Comparison of ENCODE assay signal across 15 mouse cellular contexts in the genomic region with DNA sequence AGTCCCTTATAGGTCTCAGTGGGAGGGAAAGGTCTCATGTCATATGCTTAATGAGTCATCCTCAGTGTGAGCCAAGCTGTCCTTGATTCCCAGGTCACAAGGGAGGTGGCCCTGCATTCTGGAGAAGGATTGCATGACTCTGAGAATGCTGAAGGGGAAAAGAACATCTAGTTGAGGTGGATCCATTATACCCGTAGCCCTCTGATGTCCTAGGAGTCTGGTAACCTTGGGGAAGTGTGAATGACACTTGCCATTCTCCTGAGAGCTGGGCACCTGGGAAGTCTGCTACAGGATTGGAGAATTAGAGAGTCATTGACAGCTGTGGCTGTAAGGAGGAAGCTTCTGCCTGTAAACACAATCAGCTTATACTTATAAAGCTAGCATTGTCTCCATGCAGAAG. TPM values are rescaled to one million over a fixed set of nuclear protein-coding genes. Genes with fewer than 3 reads are reported as not detected.
A peak's percentile ranks its signal among the peaks of the same experiment; 100 is the strongest.
DNase-seq lines count a peak whose midpoint lies in the region; ATAC-seq lines count a peak whose summit lies in the region.
"Not testable (repeated sequence)": the region's sequence is repeated elsewhere in the genome, so short reads cannot be mapped to it uniquely, and the experiment has no call there.
"Had no signal": no experiment of that assay in that cellular context is flagged by ENCODE, and none has a peak within 500 bp of the region (broad histone marks: within the 10 kb centered on the region; RNA-seq: fewer than 3 reads in every experiment).

No protein-coding gene starts in this region.

- H3K36me3 ChIP-seq in forebrain, embryonic 11.5 days (ENCODE audit: control insufficient read depth, insufficient read depth, low read length); heart, embryonic 14.5 days (ENCODE audit: control insufficient read depth, insufficient read depth, low read length); hindbrain, embryonic 14.5 days (replicated peaks; ENCODE audit: control insufficient read depth, insufficient read depth); limb, embryonic 13.5 days: not testable (repeated sequence)

- ATAC-seq in forebrain, embryonic 11.5 days (replicated peaks; ENCODE audit: low FRiP score) = not testable (repeated sequence)
- ATAC-seq in heart, embryonic 14.5 days (ENCODE audit: insufficient number of reproducible peaks, insufficient read depth, low FRiP score, low read depth) = 0 out of 2 replicates have a peak, but pooled peaks have one; percentile 25
- peak; percentile 29 for ATAC-seq in hindbrain, embryonic 14.5 days (ENCODE audit: low FRiP score)
- ATAC-seq in limb, embryonic 13.5 days (ENCODE audit: low FRiP score, low read depth) = peak; percentile 24; the same call in 1 of the 2 replicates
- ATAC-seq in megakaryocyte, adult 5-6 weeks (ENCODE audit: poor library complexity, severe bottlenecking) = peak; percentile 19
- ATAC-seq in monocyte, adult 5-6 weeks (replicated peaks; ENCODE audit: insufficient number of reproducible peaks, low FRiP score, low TSS enrichment, poor library complexity, severe bottlenecking) = peak; percentile 64

- H3K4me3 ChIP-seq in forebrain, embryonic 11.5 days (ENCODE audit: low read depth, low read length); heart, embryonic 14.5 days (ENCODE audit: control insufficient read depth in 1 of 2, insufficient read depth in 1 of 2, low read depth in 1 of 2, low read length in 2 of 2); hindbrain, embryonic 14.5 days (replicated peaks; ENCODE audit: low read length); limb, embryonic 13.5 days: not testable (repeated sequence)

- H3K9me3 ChIP-seq in forebrain, embryonic 11.5 days (ENCODE audit: control insufficient read depth, low read length) = peaks cover 25% of the 10 kb centered on the region; the same call in 1 of the 2 replicates
- peaks cover 41% of the 10 kb centered on the region for H3K9me3 ChIP-seq in heart, embryonic 14.5 days (ENCODE audit: control insufficient read depth, low read length)
- H3K9me3 ChIP-seq in hindbrain, embryonic 14.5 days (ENCODE audit: control insufficient read depth, low read length) = peaks cover 62% of the 10 kb centered on the region
- peaks cover 53% of the 10 kb centered on the region for H3K9me3 ChIP-seq in limb, embryonic 13.5 days

- not testable (repeated sequence) for H3K27me3 ChIP-seq in forebrain, embryonic 11.5 days (ENCODE audit: control insufficient read depth, insufficient read depth, low read length); heart, embryonic 14.5 days (ENCODE audit: control insufficient read depth, insufficient read depth, low read length); hindbrain, embryonic 14.5 days (ENCODE audit: control insufficient read depth, insufficient read depth, low read length); limb, embryonic 13.5 days

- 75% methylated on average over 1 of the region's 1 CpGs for WGBS in forebrain, embryonic 11.5 days
- WGBS in heart, embryonic 14.5 days = 61% methylated on average over 1 of the region's 1 CpGs
- 76% methylated on average over 1 of the region's 1 CpGs for WGBS in hindbrain, embryonic 14.5 days
- WGBS in limb, embryonic 13.5 days = 76% methylated on average over 1 of the region's 1 CpGs

- not testable (repeated sequence) for H3K27ac ChIP-seq in forebrain, embryonic 11.5 days (ENCODE audit: low read depth, low read length); heart, embryonic 14.5 days (replicated peaks in 1 of 2; ENCODE audit: control insufficient read depth in 1 of 2, insufficient read depth in 1 of 2, low read depth in 2 of 2, low read length in 2 of 2); hindbrain, embryonic 14.5 days; limb, embryonic 13.5 days

- H3K9ac ChIP-seq in forebrain, embryonic 11.5 days (ENCODE audit: low read length); heart, embryonic 14.5 days (ENCODE audit: low read length); hindbrain, embryonic 14.5 days; limb, embryonic 13.5 days: not testable (repeated sequence)

- H3K4me1 ChIP-seq in forebrain, embryonic 11.5 days (replicated peaks; ENCODE audit: control insufficient read depth, insufficient read depth, low read length); heart, embryonic 14.5 days (ENCODE audit: control insufficient read depth in 2 of 2, insufficient read depth in 2 of 2, low read length in 2 of 2); hindbrain, embryonic 14.5 days (replicated peaks; ENCODE audit: control insufficient read depth, insufficient read depth, low read length); limb, embryonic 13.5 days: not testable (repeated sequence)

- peak; percentile 89 for DNase-seq in R1 (ENCODE audit: low read depth, low spot score)
- peak; percentile 51 for DNase-seq in forebrain, embryonic 11.5 days (ENCODE audit: low spot score)
- not testable (repeated sequence) for DNase-seq in hindbrain, embryonic 14.5 days (ENCODE audit: low spot score)

- H3K4me2 ChIP-seq in forebrain, embryonic 11.5 days (ENCODE audit: low read depth, low read length, severe bottlenecking); heart, embryonic 14.5 days (ENCODE audit: low read length); hindbrain, embryonic 14.5 days (replicated peaks); limb, embryonic 13.5 days (replicated peaks): not testable (repeated sequence)

RNA-seq across cellular contexts. Expression of a gene that starts 55.3 kb away (rescaled TPM):
- 0.20 TPM in 1 of 2 replicates, not detected in the other for polyA plus RNA-seq in forebrain, embryonic 11.5 days (2014; fragmentation: Nextera tagmentation; extraction: Ambion mirVana)
- 0.19 TPM in 1 of 2 replicates, not detected in the other for polyA plus RNA-seq in heart, embryonic 14.5 days (2014; fragmentation: Nextera tagmentation; extraction: Ambion mirVana)
- polyA plus RNA-seq in hindbrain, embryonic 14.5 days (2014; fragmentation: Nextera tagmentation; extraction: Ambion mirVana) = not detected in 2 replicates
- 0.18 TPM in 1 of 2 replicates, not detected in the other for polyA plus RNA-seq in limb, embryonic 13.5 days (2015; fragmentation: Nextera tagmentation; extraction: Ambion mirVana)
- not detected in 2 replicates for total RNA-seq in megakaryocyte, adult 5-6 weeks (2015)
- not detected in 2 replicates for total RNA-seq in megakaryocyte, adult 5-6 weeks (2017)
- not detected in 3 replicates for total RNA-seq in monocyte, adult 5-6 weeks (2017)
- total RNA-seq: gastrocnemius, postnatal 25 days; left cerebral cortex, adult 18-20 months; left cerebral cortex, postnatal 36 days had no signal
- polyA plus RNA-seq: embryonic facial prominence, embryonic 15.5 days; forebrain, embryonic 15.5 days; lung, postnatal 0 days; neural tube, embryonic 12.5 days; small intestine, adult 2 months had no signal
